Mouse (Mus musculus) heart, embryonic 12.5 days (tissue): ENCODE results near the gene C530008M17Rik. TPM values are rescaled to one million over a fixed set of nuclear protein-coding genes. Genes with fewer than 3 reads are reported as not detected.

ENCODE experiments used
- ATAC-seq: fragments of 200-750 bp; cut with Nextera tagmentation; 2 replicates; pipeline ENCODE4 v1.8.0; 2017; ENCODE audit warnings: moderate TSS enrichment, moderate library complexity; ENCODE audit not compliant: insufficient number of reproducible peaks, low FRiP score
- H3K27ac ChIP-seq: fragments of 300-500 bp; sonication (generic); 2 replicates; pipeline ENCODE4 v1.5.1; 2016; ENCODE audit warnings: mild to moderate bottlenecking, moderate library complexity; ENCODE audit not compliant: poor library complexity, severe bottlenecking
- H3K27me3 ChIP-seq: fragments of 300-500 bp; sonication (generic); replicated peaks from 2 replicates; pipeline ENCODE4 v1.6.1; 2016; ENCODE audit warnings: mild to moderate bottlenecking, moderate library complexity
- H3K36me3 ChIP-seq: fragments of 300-500 bp; sonication (generic); 2 replicates; pipeline ENCODE4 v1.6.1; 2016; ENCODE audit warnings: mild to moderate bottlenecking, moderate library complexity
- H3K4me1 ChIP-seq: fragments of 300-500 bp; sonication (generic); replicated peaks from 2 replicates; pipeline ENCODE4 v1.6.1; 2016; ENCODE audit warnings: mild to moderate bottlenecking
- H3K4me2 ChIP-seq: fragments of 300-500 bp; sonication (generic); 2 replicates; pipeline ENCODE4 v1.6.1; 2016; ENCODE audit warnings: mild to moderate bottlenecking, moderate library complexity
- H3K4me3 ChIP-seq: fragments of 300-500 bp; sonication (generic); 2 replicates; pipeline ENCODE4 v1.5.1; 2016; ENCODE audit warnings: mild to moderate bottlenecking
- H3K9ac ChIP-seq: fragments of 300-500 bp; sonication (generic); 2 replicates; pipeline ENCODE4 v1.6.1; 2016; ENCODE audit warnings: mild to moderate bottlenecking, moderate library complexity
- H3K9me3 ChIP-seq: fragments of 300-500 bp; sonication (generic); replicated peaks from 2 replicates; pipeline ENCODE4 v1.6.1; 2016; ENCODE audit warnings: mild to moderate bottlenecking, moderate library complexity
- WGBS: fragments of 180-500 bp; shearing (Covaris S2); methylation state at CpG from one replicate; pipeline ENCODE4 v1.1.7; 2016; 5-methylcytosine and 5-hydroxymethylcytosine counted together
- polyA plus RNA-seq: library from polyadenylated mRNA; unstranded; fragments of >200 nt; fragmentation: Nextera tagmentation; extraction: Ambion mirVana; gene quantifications from 2 replicates; pipeline ENCODE4 v1.2.1, GENCODE M21; 2016

The C530008M17Rik gene
- 36.1 and 38.7 TPM in 2 replicates for polyA plus RNA-seq

GRCm38 (mm10) chr5:76656212-76656611, at the start of gene C530008M17Rik:
Gene C530008M17Rik (plus strand): TSS chr5:76656512.
- 86% methylated on average over 2 of the region's 2 CpGs for WGBS
- no peak for ATAC-seq
- Histone ChIP-seq H3K27me3 (0 out of 2 replicates have a peak, but pooled peaks cover 4% of the 10 kb centered on the region), H3K36me3 (no peaks in the 10 kb centered on the region), H3K9me3 (no peaks in the 10 kb centered on the region), H3K9ac (peak within 1 kb of the TSS; percentile 73), H3K4me1 (no peaks in the 10 kb centered on the region; the same call in 1 of the 2 replicates), H3K27ac (no peak within 1 kb of the TSS), H3K4me2 (peak within 1 kb of the TSS; percentile 96), H3K4me3 (peak within 1 kb of the TSS; percentile 64)

GRCm38 (mm10) chr5:76609702-76610370, 46.5 kb upstream of the C530008M17Rik start:
- no peaks in the 10 kb centered on the region for H3K27me3 ChIP-seq
- 95% methylated on average over 8 of the region's 8 CpGs for WGBS
- H3K9ac ChIP-seq: no peak overlapping the region
- H3K4me1 ChIP-seq: no peaks in the 10 kb centered on the region
- no peak for ATAC-seq
- H3K36me3 ChIP-seq: peaks cover 80% of the 10 kb centered on the region
- H3K27ac ChIP-seq: no peak overlapping the region
- H3K4me3 ChIP-seq: no peak overlapping the region
- no peaks in the 10 kb centered on the region for H3K9me3 ChIP-seq
- H3K4me2 ChIP-seq: no peak overlapping the region

- no peaks in the 10 kb centered on the region for H3K27me3 ChIP-seq
- H3K9ac ChIP-seq: no peak overlapping the region
- H3K4me1 ChIP-seq: no peaks in the 10 kb centered on the region
- no peak overlapping the region for H3K4me2 ChIP-seq
- no peak overlapping the region for H3K4me3 ChIP-seq
- H3K36me3 ChIP-seq: peaks cover 84% of the 10 kb centered on the region
- H3K9me3 ChIP-seq: no peaks in the 10 kb centered on the region
- no peak for ATAC-seq
- no peak overlapping the region for H3K27ac ChIP-seq
- WGBS: 83% methylated on average over 6 of the region's 6 CpGs
These were observed 43.3 kb upstream of the C530008M17Rik start for GRCm38 (mm10) chr5:76612867-76613499.

GRCm38 (mm10) chr5:76615276-76615675, 41.0 kb upstream of the C530008M17Rik start:
- Histone ChIP-seq H3K4me1 (no peaks in the 10 kb centered on the region), H3K9ac (no peak overlapping the region), H3K9me3 (no peaks in the 10 kb centered on the region), H3K36me3 (peaks cover 85% of the 10 kb centered on the region), H3K4me2 (no peak overlapping the region), H3K4me3 (no peak overlapping the region), H3K27me3 (no peaks in the 10 kb centered on the region), H3K27ac (no peak overlapping the region)
- WGBS: 91% methylated on average over 8 of the region's 8 CpGs
- no peak for ATAC-seq

- no peak overlapping the region for H3K4me3 ChIP-seq
- no peak overlapping the region for H3K27ac ChIP-seq
- no peaks in the 10 kb centered on the region for H3K4me1 ChIP-seq
- WGBS: 92% methylated on average over 2 of the region's 2 CpGs
- H3K9me3 ChIP-seq: no peaks in the 10 kb centered on the region
- no peak overlapping the region for H3K4me2 ChIP-seq
- no peaks in the 10 kb centered on the region for H3K27me3 ChIP-seq
- no peak for ATAC-seq
- H3K36me3 ChIP-seq: peaks cover 77% of the 10 kb centered on the region
- no peak overlapping the region for H3K9ac ChIP-seq
These were observed 40.0 kb upstream of the C530008M17Rik start for GRCm38 (mm10) chr5:76616196-76616747.

GRCm38 (mm10) chr5:76618750-76619149, 37.6 kb upstream of the C530008M17Rik start:
- ATAC-seq: no peak
- Histone ChIP-seq H3K4me2 (no peak overlapping the region), H3K4me1 (no peaks in the 10 kb centered on the region), H3K36me3 (peaks cover 73% of the 10 kb centered on the region), H3K9ac (no peak overlapping the region), H3K27me3 (no peaks in the 10 kb centered on the region), H3K27ac (no peak overlapping the region), H3K4me3 (no peak overlapping the region), H3K9me3 (no peaks in the 10 kb centered on the region)
- 83% methylated on average over 7 of the region's 7 CpGs for WGBS

GRCm38 (mm10) chr5:76623759-76624158, 32.6 kb upstream of the C530008M17Rik start:
- ATAC-seq: no peak
- Histone ChIP-seq H3K9me3 (no peaks in the 10 kb centered on the region), H3K27ac (no peak overlapping the region), H3K9ac (no peak overlapping the region), H3K27me3 (no peaks in the 10 kb centered on the region), H3K4me2 (no peak overlapping the region), H3K36me3 (peaks cover 51% of the 10 kb centered on the region), H3K4me3 (no peak overlapping the region), H3K4me1 (no peaks in the 10 kb centered on the region)
- WGBS: 95% methylated on average over 9 of the region's 9 CpGs

- H3K27me3 ChIP-seq: no peaks in the 10 kb centered on the region
- WGBS: 66% methylated on average over 1 of the region's 1 CpGs
- H3K4me2 ChIP-seq: no peak overlapping the region
- H3K36me3 ChIP-seq: peaks cover 42% of the 10 kb centered on the region
- no peaks in the 10 kb centered on the region for H3K9me3 ChIP-seq
- H3K4me1 ChIP-seq: peaks cover 5% of the 10 kb centered on the region
- no peak overlapping the region for H3K9ac ChIP-seq
- ATAC-seq: no peak
- H3K4me3 ChIP-seq: no peak overlapping the region
- no peak overlapping the region for H3K27ac ChIP-seq
These were observed 28.5 kb upstream of the C530008M17Rik start for GRCm38 (mm10) chr5:76627770-76628169.

- no peak overlapping the region for H3K27ac ChIP-seq
- H3K9ac ChIP-seq: no peak overlapping the region
- no peak for ATAC-seq
- H3K4me1 ChIP-seq: peaks cover 5% of the 10 kb centered on the region
- no peaks in the 10 kb centered on the region for H3K9me3 ChIP-seq
- peaks cover 59% of the 10 kb centered on the region for H3K36me3 ChIP-seq
- no peak overlapping the region for H3K4me2 ChIP-seq
- H3K4me3 ChIP-seq: no peak overlapping the region
- WGBS: 73% methylated on average over 10 of the region's 10 CpGs
- H3K27me3 ChIP-seq: no peaks in the 10 kb centered on the region
These were observed 22.3 kb upstream of the C530008M17Rik start for GRCm38 (mm10) chr5:76634012-76634411.

- H3K4me1 ChIP-seq: no peaks in the 10 kb centered on the region
- H3K9ac ChIP-seq: no peak overlapping the region
- H3K4me2 ChIP-seq: no peak overlapping the region
- ATAC-seq: no peak
- 69% methylated on average over 2 of the region's 2 CpGs for WGBS
- no peak overlapping the region for H3K27ac ChIP-seq
- H3K27me3 ChIP-seq: no peaks in the 10 kb centered on the region
- no peaks in the 10 kb centered on the region for H3K9me3 ChIP-seq
- H3K36me3 ChIP-seq: peaks cover 73% of the 10 kb centered on the region
- no peak overlapping the region for H3K4me3 ChIP-seq
These were observed 20.7 kb upstream of the C530008M17Rik start for GRCm38 (mm10) chr5:76635592-76635991.

GRCm38 (mm10) chr5:76642076-76642475, 14.2 kb upstream of the C530008M17Rik start:
- ATAC-seq: no peak
- Histone ChIP-seq H3K4me3 (no peak overlapping the region), H3K4me1 (no peaks in the 10 kb centered on the region), H3K36me3 (peaks cover 61% of the 10 kb centered on the region), H3K9ac (no peak overlapping the region), H3K4me2 (no peak overlapping the region), H3K27me3 (no peaks in the 10 kb centered on the region), H3K9me3 (no peaks in the 10 kb centered on the region), H3K27ac (no peak overlapping the region)
- WGBS: 85% methylated on average over 4 of the region's 4 CpGs
